Mouse (Mus musculus) hindbrain, embryonic 13.5 days (tissue): ENCODE data around the gene Scarb2. TPM values are rescaled to one million over a fixed set of nuclear protein-coding genes. Genes with fewer than 3 reads are reported as not detected.
A peak's percentile ranks its signal among the peaks of the same experiment; 100 is the strongest.

ENCODE experiments used
- ATAC-seq: fragments of 200-750 bp; cut with Nextera tagmentation; 2 replicates; pipeline ENCODE4 v1.8.0; 2017; ENCODE audit warnings: moderate TSS enrichment; ENCODE audit not compliant: low FRiP score
- H3K27ac ChIP-seq: fragments of 300-500 bp; sonication (generic); 2 replicates; pipeline ENCODE4 v1.5.1; 2015; ENCODE audit warnings: inconsistent platforms, mild to moderate bottlenecking, moderate library complexity
- H3K27me3 ChIP-seq: fragments of 300-500 bp; sonication (generic); 2 replicates; pipeline ENCODE4 v1.6.1; 2015; ENCODE audit warnings: mild to moderate bottlenecking, inconsistent platforms
- H3K36me3 ChIP-seq: fragments of 300-500 bp; sonication (generic); 2 replicates; pipeline ENCODE4 v1.6.1; 2015; ENCODE audit warnings: mild to moderate bottlenecking, inconsistent platforms
- H3K4me1 ChIP-seq: fragments of 300-500 bp; sonication (generic); replicated peaks from 2 replicates; pipeline ENCODE4 v1.6.1; 2015; ENCODE audit warnings: inconsistent platforms
- H3K4me2 ChIP-seq: fragments of 300-500 bp; sonication (generic); 2 replicates; pipeline ENCODE4 v1.6.1; 2015; ENCODE audit warnings: inconsistent platforms, mild to moderate bottlenecking, moderate library complexity
- H3K4me3 ChIP-seq: fragments of 300-500 bp; sonication (generic); 2 replicates; pipeline ENCODE4 v1.5.1; 2015; ENCODE audit warnings: mild to moderate bottlenecking, inconsistent platforms
- H3K9ac ChIP-seq: fragments of 300-500 bp; sonication (generic); 2 replicates; pipeline ENCODE4 v1.6.1; 2015; ENCODE audit warnings: mild to moderate bottlenecking, inconsistent platforms
- H3K9me3 ChIP-seq: fragments of 300-500 bp; sonication (generic); 2 replicates; pipeline ENCODE4 v1.6.1; 2016; ENCODE audit warnings: inconsistent platforms
- WGBS: fragments of 180-500 bp; shearing (Covaris S2); methylation state at CpG from one replicate; pipeline ENCODE4 v1.1.7; 2015; 5-methylcytosine and 5-hydroxymethylcytosine counted together
- microRNA-seq: library from miRNA; unstranded; fragments of <30 nt; microRNA quantifications from one replicate; pipeline ENCODE4, GENCODE M21; 2016
- polyA plus RNA-seq: library from polyadenylated mRNA; unstranded; fragments of >200 nt; fragmentation: Nextera tagmentation; extraction: Ambion mirVana; gene quantifications from 2 replicates; pipeline ENCODE4 v1.2.1, GENCODE M21; 2015

The Scarb2 gene
- polyA plus RNA-seq, 1 experiment from 2014 or later, result 20.5 TPM

DNA sequence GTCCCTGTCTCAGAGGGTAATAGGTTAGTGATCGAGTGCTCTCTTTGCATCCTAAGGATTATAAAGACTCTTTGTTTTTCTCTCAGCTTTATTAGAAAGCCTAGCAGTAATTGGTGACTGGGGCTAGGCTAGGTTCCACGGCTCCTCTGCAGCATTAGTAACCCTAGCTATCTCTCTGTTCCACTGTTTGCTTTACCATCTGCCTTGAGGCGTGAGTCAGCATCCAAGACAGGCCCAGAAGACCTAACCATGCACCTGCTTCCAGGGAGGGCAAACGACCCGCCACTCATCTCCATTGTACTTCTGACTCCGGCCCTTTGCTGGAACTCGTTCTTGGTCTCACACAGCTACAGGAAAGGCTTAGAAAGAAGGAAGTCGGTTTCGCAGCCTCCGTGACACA lies 112.8 kb downstream of the Scarb2 start:
- Histone ChIP-seq H3K4me1 (0 out of 2 replicates have a peak, but pooled peaks cover 6% of the 10 kb centered on the region), H3K27ac (no peak overlapping the region), H3K9ac (no peak overlapping the region), H3K4me3 (no peak overlapping the region), H3K36me3 (no peaks in the 10 kb centered on the region), H3K4me2 (no peak overlapping the region), H3K27me3 (peaks cover 39% of the 10 kb centered on the region), H3K9me3 (no peaks in the 10 kb centered on the region)
- WGBS, result 67% methylated on average over 10 of the region's 10 CpGs
- no peak for ATAC-seq

- Histone ChIP-seq H3K9ac (0 out of 2 replicates have a peak overlapping the region, but pooled peaks have one; percentile 19), H3K4me2 (peak overlapping the region; percentile 42), H3K4me1 (0 out of 2 replicates have a peak, but pooled peaks cover 6% of the 10 kb centered on the region), H3K9me3 (no peaks in the 10 kb centered on the region), H3K27me3 (peaks cover 39% of the 10 kb centered on the region), H3K36me3 (no peaks in the 10 kb centered on the region), H3K4me3 (peak overlapping the region; percentile 19), H3K27ac (no peak overlapping the region)
- WGBS, result 48% methylated on average over 18 of the region's 18 CpGs
- ATAC-seq, result no peak
Observed at GRCm38 (mm10) chr5:92392542-92392941, 114.1 kb downstream of the Scarb2 start.

Small RNA genes within 50 kb of the gene (microRNA-seq; reads per million reads assigned to microRNA genes)
- not detected for gene Mir6415

Other genes starting within 250 kb of the Scarb2 start
- gene Naaa, start 228.7 kb downstream of the Scarb2 start, polyA plus RNA-seq, result 15.0 and 19.2 TPM in 2 replicates
- gene Sdad1, start 196.4 kb downstream of the Scarb2 start, polyA plus RNA-seq, result 31.1 and 33.7 TPM in 2 replicates
- gene Cxcl9, start 178.8 kb downstream of the Scarb2 start, polyA plus RNA-seq, result not detected in 2 replicates
- 7.6 and 9.5 TPM in 2 replicates for gene Art3, start 175.0 kb downstream of the Scarb2 start, polyA plus RNA-seq
- 0.21 and 0.30 TPM in 2 replicates for gene Cxcl10, start 157.9 kb downstream of the Scarb2 start, polyA plus RNA-seq
- 51.0 and 56.7 TPM in 2 replicates for gene Nup54, start 71.6 kb downstream of the Scarb2 start, polyA plus RNA-seq
- 0.28 and 1.1 TPM in 2 replicates for gene Fam47e, start 48.2 kb upstream of the Scarb2 start, polyA plus RNA-seq
- 7.6 and 8.9 TPM in 2 replicates for gene Stbd1, start 96.2 kb upstream of the Scarb2 start, polyA plus RNA-seq
- 0.43 and 0.44 TPM in 2 replicates for gene Ccdc158, start 168.4 kb upstream of the Scarb2 start, polyA plus RNA-seq
- 2.0 and 2.1 TPM in 2 replicates for gene Shroom3, start 176.6 kb upstream of the Scarb2 start, polyA plus RNA-seq